Mouse (Mus musculus) cerebellum, adult 2 months (tissue): ENCODE data around the gene Ccdc15. TPM values are rescaled to one million over a fixed set of nuclear protein-coding genes. Genes with fewer than 3 reads are reported as not detected.
A peak's percentile ranks its signal among the peaks of the same experiment; 100 is the strongest.

ENCODE experiments used
- DNase-seq, 2 experiments: peaks; one replicate each; pipeline ENCODE4 v3.0.0; 2021
- H3K27ac ChIP-seq: fragments of 200-500 bp; 2 replicates; pipeline ENCODE4 v1.5.1; 2012; ENCODE audit warnings: low read length, control low read depth, inconsistent platforms; ENCODE audit not compliant: insufficient read depth
- H3K27me3 ChIP-seq: fragments of 200-500 bp; 2 replicates; pipeline ENCODE4 v1.6.1; 2012; ENCODE audit warnings: inconsistent platforms, mild to moderate bottlenecking, low read length, moderate library complexity; ENCODE audit not compliant: control insufficient read depth, insufficient read depth
- H3K4me1 ChIP-seq: fragments of 200-500 bp; 2 replicates; pipeline ENCODE4 v1.6.1; 2011; ENCODE audit warnings: low read length; ENCODE audit not compliant: control insufficient read depth, insufficient read depth
- H3K4me3 ChIP-seq: fragments of 200-500 bp; replicated peaks from 2 replicates; pipeline ENCODE3; 2011; ENCODE audit warnings: mild to moderate bottlenecking, low read depth, low read length, control low read depth; ENCODE audit not compliant: insufficient read depth
- CTCF ChIP-seq: fragments of 200-500 bp; IDR thresholded peaks from 2 replicates; pipeline ENCODE4 v1.5.1; 2011; ENCODE audit warnings: low read depth, mild to moderate bottlenecking, control low read depth, low read length, moderate library complexity, borderline replicate concordance; ENCODE audit not compliant: insufficient read depth
- POLR2A ChIP-seq: fragments of 200-500 bp; IDR thresholded peaks from 2 replicates; pipeline ENCODE4 v1.6.1; 2011; ENCODE audit warnings: low read length, control low read depth, borderline replicate concordance; ENCODE audit not compliant: insufficient read depth
- whole genome bisulfite sequencing: fragments of 180-500 bp; shearing (Covaris S2); methylation state at CpG from one replicate; pipeline ENCODE4 v1.1.7; 2018; 5-methylcytosine and 5-hydroxymethylcytosine counted together
- polyA plus RNA-seq: library from polyadenylated mRNA; depleted of rRNA; stranded (reverse); fragments of >200 nt; gene quantifications from 2 replicates; pipeline ENCODE4 v1.2.3, GENCODE M21; 2012; rRNA removed

Gene Ccdc15
- polyA plus RNA-seq, 1 experiment, result 1.5 TPM

- peaks cover 3% of the 10 kb centered on the region; the same call in 1 of the 2 replicates for H3K4me1 ChIP-seq
- no peak overlapping the region for H3K4me3 ChIP-seq
- no peaks in the 10 kb centered on the region for H3K27me3 ChIP-seq
- TF ChIP-seq CTCF (no peak), POLR2A (no peak)
- DNase-seq, result no peak
- H3K27ac ChIP-seq, result no peak overlapping the region
- WGBS, result 52% methylated on average over 4 of the region's 4 CpGs
Observed at GRCm38 (mm10) chr9:37235951-37236737, 112.1 kb downstream of the Ccdc15 start.

- Histone ChIP-seq H3K27me3 (no peaks in the 10 kb centered on the region), H3K27ac (no peak overlapping the region), H3K4me3 (no peak overlapping the region), H3K4me1 (peaks cover 3% of the 10 kb centered on the region; the same call in 1 of the 2 replicates)
- 69% methylated on average over 22 of the region's 22 CpGs for WGBS
- DNase-seq, result no peak
- TF ChIP-seq POLR2A, result no peak
- TF ChIP-seq CTCF, result no peak
Observed at GRCm38 (mm10) chr9:37232201-37233195, 115.7 kb downstream of the Ccdc15 start.

GRCm38 (mm10) chr9:37230486-37231195 lies 117.6 kb downstream of the Ccdc15 start:
- no peak overlapping the region for H3K4me3 ChIP-seq
- TF ChIP-seq CTCF, result no peak
- no peak for TF ChIP-seq POLR2A
- no peaks in the 10 kb centered on the region for H3K27me3 ChIP-seq
- H3K27ac ChIP-seq, result no peak overlapping the region
- peaks cover 2% of the 10 kb centered on the region; the same call in 1 of the 2 replicates for H3K4me1 ChIP-seq
- DNase-seq, result no peak
- WGBS, result 93% methylated on average over 9 of the region's 9 CpGs

- no peak overlapping the region for H3K27ac ChIP-seq
- TF ChIP-seq POLR2A (no peak), CTCF (peak; percentile 97)
- no peaks in the 10 kb centered on the region for H3K4me1 ChIP-seq
- H3K4me3 ChIP-seq, result no peak overlapping the region
- 10% methylated on average over 1 of the region's 1 CpGs for WGBS
- peak; percentile 66 to 72 for DNase-seq
- no peaks in the 10 kb centered on the region for H3K27me3 ChIP-seq
Observed at GRCm38 (mm10) chr9:37229880-37230325, 118.3 kb downstream of the Ccdc15 start.

Other genes with a start within 250 kb of the Ccdc15 start
- 23.4 and 23.8 TPM in 2 replicates for gene Pknox2, start 201.0 kb downstream of the Ccdc15 start, polyA plus RNA-seq
- gene Tmem218, start 140.2 kb downstream of the Ccdc15 start, polyA plus RNA-seq, result 6.1 and 7.0 TPM in 2 replicates
- 1.3 and 1.8 TPM in 2 replicates for gene Slc37a2, start 92.7 kb downstream of the Ccdc15 start, polyA plus RNA-seq
- gene Hepacam, start 18.9 kb upstream of the Ccdc15 start, polyA plus RNA-seq, result 107 and 119 TPM in 2 replicates
- gene Robo4, start 53.5 kb upstream of the Ccdc15 start, polyA plus RNA-seq, result 5.7 and 5.9 TPM in 2 replicates
- 1.3 and 1.4 TPM in 2 replicates for gene Robo3, start 84.8 kb upstream of the Ccdc15 start, polyA plus RNA-seq
- gene Msantd2, start 140.9 kb upstream of the Ccdc15 start, polyA plus RNA-seq, result 40.6 and 40.7 TPM in 2 replicates
- gene Esam, start 179.6 kb upstream of the Ccdc15 start, polyA plus RNA-seq, result 28.2 and 28.8 TPM in 2 replicates
- 3.4 and 4.8 TPM in 2 replicates for gene Vsig2, start 190.8 kb upstream of the Ccdc15 start, polyA plus RNA-seq
- gene Nrgn, start 204.5 kb upstream of the Ccdc15 start, polyA plus RNA-seq, result 46.6 and 66.0 TPM in 2 replicates
- 15.8 and 15.9 TPM in 2 replicates for gene Siae, start 207.3 kb upstream of the Ccdc15 start, polyA plus RNA-seq